Mouse (Mus musculus) fat pad, adult 2 months (tissue): ENCODE results near the gene Wwox.

Source experiments
- DNase-seq: peaks from one replicate; pipeline ENCODE4 v3.0.0-alpha.2; 2011; ENCODE audit warnings: low read depth, low spot score; ENCODE audit errors: extremely low read depth

Wwox gene

DNA sequence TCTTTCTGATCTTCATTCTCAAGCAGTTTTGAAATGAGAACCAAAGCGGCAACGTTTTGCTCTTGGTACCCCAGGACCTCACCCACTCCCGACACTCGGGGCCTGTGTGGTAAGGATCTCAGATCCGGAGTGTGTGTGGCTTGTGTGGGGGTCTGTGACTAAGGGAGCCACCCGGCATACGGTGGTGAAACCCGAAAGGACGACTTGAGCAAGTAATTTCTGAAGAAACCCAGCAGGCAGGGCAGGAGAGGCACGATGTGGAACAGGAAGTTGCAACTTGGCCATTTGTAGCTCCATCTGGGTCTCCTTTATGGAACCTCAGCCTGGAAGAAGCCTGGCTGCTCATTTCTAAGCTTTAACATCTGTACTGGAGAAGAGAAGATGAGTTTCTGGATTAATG, 697.4 kb downstream of the Wwox start:
- DNase-seq = no peak

DNA sequence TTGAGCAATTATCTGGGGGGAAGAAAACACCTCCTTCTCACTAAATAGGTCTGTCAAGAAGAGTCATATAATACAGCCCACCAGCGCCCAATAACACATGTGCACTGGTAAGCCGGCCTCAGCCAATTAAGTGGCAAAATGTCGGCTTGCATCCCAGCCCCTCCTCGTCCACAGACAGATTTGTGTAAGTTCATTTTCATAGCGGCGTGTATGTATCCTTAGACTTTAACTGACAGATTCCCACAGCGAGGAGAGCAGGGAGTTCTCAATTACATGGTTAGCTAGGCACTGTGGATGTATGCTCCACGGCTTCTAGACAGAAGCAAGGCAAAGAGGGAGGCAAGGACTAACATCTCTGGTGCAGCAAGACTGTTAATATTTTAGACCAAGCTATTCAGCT, 702.2 kb downstream of the Wwox start:
- no peak for DNase-seq

DNA sequence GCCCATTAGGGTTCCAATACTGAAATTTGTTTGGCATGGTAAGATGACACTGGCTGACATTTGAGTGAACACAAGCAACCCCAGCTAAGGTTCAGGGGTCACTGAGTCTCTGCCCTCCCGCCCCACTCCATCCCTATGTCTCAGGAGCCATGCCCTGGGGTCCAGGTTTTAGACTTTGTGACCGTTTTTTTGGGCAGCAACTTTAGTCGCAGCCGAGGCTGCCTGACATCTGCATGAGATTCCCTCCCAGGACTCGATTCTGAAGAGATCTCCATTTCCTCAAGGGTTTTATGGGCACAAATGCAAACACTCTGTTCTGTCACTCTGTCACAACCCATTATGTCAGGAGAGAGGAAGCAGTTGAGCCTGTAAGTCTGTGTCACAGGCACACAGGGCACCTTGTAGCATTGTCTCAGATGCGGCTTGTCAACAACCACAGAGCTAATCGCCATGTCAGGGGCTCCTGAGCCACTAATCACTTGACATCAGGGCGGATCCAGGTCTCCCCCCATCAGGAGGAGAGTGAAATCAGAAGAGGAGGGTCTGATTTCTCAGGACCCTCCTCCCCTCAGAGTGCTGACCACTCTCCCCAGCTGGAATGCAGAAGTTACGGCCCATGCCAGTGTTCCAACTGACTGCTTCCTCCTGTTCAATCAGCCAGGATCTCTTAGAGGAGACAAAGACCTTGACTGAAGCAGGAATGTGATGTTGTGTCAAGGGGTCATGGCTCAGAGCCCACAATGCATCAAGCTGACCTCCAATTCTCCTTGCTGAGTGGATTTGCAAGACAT, 704.3 kb downstream of the Wwox start:
- DNase-seq = no peak

DNA sequence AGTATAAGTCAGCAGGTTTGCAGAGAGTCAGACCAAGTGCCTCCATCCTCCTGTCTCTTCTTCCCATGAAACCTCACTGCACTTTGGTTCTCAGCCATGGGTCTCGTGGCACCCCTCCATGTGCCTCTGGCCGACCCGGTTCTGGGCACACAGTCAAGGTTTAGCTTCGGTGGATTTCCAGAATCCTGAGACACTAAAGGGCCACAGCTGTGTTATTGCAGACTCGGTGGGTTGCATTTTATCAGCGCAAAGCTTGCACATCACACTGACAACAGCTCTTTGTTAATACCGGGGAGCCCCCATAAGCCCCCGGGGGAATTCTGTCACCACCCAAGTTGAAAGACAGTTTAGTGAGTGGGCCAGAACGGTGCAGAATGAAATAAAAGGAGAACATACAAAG, 707.6 kb downstream of the Wwox start:
- no peak for DNase-seq

DNA sequence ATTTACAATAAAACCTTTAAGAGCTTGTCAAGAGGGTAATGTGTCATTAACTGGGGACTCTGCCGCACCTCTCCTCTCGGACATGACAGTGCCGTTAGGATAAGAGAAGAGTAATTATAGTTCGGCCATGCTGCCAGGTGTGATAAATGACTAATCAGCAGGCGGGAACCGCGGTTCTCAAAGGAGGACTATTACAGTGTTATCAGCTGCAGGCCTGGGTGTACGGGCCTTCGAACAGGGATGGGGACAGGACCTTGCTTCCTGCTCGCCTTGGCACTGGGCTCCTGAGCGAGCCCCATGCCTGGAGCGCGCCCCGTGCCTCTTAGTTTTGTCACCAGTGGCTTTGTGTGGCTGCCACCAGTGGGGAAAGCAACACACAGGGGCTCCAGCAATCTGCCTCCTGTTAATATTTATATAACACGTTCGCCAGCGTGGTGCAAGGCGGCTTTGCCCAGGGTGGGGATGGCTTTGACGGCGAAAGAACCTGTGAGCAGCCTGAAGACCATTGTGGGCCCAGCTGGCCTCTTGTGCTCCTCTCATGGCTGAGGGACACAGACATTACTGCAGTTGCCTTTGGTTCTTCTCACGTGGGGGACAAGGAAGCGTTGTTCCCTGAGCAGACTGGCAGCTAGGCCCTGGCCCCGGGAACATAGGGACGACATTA, 711.1 kb downstream of the Wwox start:
- no peak for DNase-seq

DNA sequence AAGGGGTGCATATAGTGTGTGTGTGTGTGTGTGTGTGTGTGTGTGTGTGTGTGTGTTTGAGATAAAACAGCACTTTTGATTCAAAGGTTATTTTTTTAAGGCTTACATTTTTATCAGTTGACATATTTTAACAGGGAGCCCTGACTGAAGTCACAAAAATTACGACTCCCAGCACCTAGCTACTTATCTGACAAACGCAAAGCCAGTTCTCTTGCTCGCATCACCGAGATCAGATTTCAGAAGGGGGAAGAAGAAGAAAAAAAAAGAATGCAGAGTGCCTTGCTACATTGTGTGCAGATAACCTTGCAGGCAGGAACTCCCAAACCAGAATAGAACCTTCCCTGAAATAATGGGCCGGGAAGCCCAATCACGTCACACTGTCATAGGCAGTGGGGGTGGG, 712.0 kb downstream of the Wwox start:
- no peak for DNase-seq

DNA sequence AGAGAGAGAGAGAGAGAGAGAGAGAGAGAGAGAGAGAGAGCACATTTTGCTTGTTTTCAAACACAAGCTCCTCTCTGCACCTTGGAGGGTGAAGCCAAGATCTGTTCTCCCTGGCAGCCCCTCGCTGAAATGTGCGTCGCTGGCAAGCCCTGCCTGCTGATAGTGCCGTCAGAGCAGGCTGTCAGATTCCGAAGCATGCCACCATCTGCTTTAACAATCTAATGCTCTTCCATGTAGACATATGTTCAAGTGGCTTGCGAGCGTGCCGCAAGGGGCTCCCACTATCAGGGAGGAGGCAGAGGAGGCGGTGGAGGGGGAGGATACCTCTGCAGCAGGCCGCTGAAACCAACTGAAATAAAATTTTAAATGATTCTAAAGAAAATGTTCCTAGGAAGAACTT, 714.6 kb downstream of the Wwox start:
- DNase-seq = no peak

DNA sequence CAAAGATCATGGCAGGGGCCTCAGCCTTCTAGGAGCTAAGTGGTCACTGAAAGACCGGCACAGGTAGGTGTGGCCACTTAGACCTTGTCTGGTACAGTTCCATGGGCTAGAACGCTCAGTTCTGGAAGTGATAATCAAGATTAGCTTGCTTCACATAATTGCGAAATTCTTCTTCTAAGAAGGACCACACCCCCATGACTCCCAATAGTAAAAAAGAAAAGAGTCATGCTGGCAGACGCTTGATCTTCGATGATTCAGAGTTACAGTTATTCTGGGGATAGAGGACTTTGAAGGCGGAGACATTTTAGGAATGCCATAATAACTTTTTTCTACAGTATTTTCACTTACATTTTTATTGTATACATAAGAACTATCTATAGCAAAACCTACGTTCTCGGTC, 716.7 kb downstream of the Wwox start:
- peak; percentile 23 for DNase-seq

DNA sequence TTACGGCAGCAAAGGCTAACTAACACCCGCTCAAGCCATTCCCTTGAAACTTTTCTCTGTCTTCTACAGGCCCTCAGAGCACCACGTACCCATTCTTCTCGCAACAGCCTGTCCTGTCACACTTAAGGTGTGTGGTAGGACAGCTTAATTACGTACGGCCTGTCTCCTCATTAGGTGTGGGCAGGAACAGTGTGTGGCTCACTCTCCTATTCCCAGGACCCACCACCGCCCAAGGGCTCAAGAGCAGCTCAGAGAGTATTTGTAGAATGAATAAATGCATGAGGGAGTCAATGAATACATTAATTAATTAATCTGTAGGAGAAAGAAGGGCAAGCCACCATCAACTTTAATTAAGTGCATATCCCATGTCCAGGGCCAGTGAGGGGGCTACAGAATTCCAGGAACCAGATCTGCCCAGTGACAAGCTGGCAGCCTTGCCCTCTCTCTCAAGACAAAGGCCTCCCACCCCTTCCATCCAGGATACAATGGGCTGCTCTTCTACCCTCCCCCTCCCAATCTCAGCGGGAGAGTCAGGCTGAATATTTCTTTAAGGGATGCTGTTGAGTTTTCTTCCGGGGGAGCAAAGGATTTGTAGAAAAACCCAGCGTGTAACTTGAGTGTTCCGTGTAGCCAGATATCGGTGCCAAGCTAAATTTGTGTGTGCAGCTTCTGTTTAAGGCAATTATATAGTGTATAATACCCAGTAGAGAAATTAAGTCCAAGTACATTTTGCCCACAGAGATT, 718.7 kb downstream of the Wwox start:
- DNase-seq = no peak

DNA sequence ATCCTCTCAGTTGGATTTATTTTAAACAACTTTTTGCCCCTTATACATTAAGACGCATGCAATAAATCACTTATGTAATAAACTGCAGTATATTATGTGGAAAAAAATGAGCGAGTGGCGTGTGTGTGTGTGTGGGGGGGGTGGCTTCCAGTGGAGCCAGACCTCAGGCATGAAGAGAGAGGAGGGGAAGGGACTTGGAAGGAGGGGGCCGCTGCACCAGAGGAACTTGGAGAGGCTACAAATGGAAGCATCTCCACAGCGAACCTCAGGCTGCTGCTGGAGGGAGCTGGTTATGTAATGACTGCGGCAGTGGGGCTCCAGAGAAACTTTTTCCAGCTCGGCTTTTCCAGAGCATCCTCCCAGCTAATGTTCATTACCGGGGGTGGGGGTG, 719.3 kb downstream of the Wwox start:
- no peak for DNase-seq

DNA sequence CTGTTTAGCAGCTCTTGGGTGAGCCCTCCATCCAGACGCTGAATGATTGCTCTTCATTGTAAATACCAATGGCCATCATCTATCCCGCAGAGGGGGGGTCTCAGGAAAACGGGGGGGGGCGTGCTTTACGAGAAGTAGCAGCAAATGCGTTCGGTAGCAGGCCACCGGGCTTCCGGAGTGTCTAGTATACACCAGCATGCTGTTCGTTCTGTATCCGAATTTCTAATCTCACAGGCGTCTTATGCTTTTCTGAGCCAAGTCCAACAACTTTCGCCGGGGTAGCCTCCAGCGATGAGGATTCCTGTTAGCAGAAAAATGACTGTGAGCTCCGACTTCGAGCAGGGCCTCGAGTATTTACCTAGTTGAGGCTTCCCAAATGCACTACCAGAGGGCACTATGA, 719.8 kb downstream of the Wwox start:
- no peak for DNase-seq

DNA sequence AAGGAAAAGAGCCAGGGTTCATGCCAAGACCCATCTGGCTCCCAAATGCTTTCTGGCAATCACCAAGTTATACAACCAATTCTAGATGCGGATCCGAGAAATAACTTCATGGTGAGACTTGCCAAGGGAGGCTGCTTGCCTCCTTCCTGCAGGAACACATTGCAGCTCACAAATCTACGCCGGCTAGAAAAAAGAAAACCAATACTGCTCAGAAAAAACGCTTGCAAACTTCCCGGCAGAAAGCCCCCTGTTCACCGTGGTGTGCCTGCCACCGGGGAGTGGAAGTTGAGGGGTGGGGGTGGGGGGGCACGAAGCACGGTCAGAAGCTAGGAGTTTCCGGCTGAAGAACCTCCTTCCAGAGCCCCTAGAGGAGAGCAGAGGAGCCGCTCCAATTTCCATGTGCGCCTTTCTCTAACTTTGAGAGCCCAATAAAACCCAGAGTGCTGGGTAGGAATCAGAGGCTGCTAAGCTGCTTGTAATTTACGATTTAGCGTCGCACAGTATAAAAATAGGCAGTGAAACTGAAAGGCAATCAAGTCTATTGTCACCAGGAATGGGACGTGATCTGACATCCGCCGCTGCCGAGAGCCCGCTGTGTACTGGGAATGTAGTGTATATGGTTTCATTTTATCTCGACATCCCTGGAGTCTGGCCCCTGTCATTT, 720.4 kb downstream of the Wwox start:
- no peak for DNase-seq

DNA sequence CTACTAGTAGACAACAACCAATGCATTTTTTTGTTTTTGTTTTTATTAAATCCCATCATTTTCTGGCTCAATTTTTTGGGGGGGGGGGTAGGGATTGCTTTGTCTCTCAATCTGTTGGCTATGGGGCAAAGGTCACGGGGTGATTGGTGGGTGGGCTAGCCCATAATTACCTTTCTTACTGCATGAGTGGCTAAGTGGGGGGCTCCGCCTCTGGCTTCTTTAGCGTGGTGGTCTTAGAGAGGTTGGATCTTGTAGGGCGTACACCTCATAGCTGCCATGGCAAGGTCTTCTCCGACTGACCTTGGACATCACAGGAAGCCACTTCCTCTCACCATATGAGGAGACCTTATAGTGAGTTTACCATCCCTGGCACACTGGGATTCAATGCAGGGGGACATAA, 721.0 kb downstream of the Wwox start:
- no peak for DNase-seq

DNA sequence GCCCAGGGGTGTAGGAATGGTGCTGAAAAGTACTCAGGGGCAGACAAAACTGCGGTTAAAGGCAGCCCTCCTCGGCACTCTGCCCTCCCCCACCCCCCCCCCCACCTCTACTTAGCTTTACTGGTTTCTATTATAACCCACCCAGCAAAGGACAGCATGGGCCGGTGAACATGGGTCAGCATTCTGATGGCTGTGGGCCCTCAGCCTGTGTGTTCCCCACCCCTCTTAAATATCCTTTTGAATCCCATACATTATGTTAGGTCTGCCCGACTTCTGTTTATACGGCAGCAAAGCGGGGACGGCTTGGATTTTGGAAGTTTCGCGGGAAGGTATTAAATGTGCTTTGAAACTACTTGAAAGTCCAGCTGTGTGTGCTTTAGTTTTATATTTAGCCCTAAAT, 722.1 kb downstream of the Wwox start:
- DNase-seq = no peak

DNA sequence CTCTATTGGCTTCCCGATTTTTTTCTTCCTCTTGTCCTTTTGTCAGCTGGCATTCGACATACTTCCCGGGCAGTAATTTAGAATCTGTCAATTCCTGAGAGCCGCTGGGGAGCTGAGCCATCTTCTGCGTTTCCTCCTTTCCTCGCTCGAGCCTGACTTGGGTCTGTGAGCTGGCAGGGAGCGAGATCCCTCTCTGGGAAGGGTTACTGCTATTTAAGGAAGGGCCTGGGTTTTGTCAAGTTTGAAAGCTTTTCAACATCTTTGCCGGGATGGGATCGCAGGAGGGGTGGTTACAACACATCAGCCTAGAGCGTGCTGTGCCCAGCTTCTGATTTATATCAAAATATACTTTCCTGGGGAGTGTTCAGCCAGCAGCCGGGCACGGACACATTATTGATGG, 725.4 kb downstream of the Wwox start:
- no peak for DNase-seq

DNA sequence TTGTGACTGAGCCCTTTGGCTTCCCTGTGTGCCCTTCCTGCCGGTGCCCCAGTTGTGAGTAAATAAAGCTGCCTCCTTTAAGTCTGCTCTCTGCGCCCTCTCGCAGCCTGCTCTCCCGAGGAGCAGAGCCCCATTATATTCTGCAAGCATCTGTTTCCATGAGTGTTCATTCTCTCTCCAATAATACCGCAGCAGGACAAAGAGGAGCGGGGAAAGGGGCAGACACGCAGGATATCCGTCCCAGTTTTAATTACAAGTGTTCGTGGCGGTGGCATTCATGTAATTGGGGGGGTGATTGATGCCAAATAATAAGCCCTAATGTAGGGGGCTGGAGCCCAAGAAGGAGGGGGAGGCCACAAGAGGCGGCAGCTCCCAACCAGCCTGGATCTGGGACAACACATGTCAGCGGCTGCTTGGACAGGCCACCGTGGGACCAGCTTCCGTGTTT, 734.2 kb downstream of the Wwox start:
- DNase-seq = no peak

DNA sequence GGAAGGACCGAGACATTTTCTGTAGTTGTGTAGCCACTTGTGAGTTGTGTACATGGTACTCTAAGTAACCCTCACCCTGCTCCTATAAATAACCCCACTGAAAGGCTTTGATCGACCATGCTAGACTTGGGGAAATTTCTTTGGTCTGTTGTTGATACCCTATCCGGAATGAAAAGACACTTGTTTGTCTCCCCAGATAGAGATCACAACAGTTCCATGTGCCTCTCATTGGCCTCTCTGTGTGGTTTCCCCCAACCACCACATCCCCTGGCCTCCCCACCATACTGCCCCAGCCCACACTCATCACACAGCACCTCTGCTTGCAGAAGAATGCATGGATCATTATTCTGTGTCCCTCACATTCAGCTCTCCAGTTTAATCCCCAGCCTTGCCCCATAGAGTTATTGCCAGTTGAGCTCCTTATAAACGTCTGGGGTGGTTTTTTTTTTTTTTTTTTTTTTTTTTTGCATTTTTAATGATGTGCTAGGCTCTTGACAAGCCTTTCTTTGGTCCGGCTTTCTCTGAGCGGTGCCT, 746.0 kb downstream of the Wwox start:
- no peak for DNase-seq

DNA sequence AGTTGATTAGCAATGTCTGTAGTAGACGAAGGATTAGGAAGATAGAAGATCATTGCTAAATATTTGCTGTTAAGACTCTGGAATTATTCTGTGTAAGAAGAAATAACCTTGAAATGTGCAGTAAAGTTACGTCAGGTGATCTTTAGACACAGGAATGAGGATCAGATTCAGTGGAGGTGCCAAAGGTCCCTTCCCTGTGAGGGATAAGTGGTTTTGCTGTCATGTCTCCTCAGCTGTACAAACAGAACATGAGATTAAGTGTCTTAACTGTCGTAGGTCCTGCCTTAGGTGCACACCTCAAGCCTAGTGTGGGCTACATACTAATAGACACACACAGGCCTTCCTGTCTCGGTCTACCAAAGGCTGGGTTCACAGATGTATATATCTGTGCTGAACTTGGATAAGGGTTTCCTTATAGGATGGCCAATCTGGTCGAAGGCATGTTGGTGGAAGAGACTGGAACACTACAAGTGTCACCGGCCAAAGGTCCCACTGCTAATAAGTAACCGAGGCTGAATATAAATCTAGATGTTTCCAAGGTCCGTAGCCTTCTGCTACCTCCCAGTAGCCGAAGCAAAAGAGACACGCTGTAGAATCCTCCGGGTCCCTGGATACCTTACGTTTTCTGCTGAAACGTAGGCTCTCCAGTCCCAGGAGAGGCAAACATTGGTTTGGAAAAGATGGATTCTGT, 746.8 kb downstream of the Wwox start:
- no peak for DNase-seq

DNA sequence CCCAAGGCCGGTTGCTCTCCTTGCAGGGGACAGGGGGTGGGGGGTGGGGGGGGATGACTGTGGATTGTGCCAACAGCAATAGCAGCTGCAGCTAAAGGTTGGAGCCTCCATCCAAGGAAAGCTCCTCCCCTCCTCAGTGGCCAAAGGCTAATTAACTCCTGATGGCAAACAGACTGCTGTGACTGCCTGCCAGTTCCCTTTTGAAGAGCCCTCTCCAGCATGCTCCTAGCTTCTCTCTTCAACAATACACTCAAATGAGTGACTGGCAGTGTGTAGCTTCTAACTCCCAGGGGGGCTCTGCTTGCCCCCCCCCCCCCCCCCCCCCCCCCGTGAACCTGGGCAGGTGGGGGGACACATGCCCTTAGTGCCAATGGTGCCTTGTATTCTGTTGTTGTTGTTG, 747.4 kb downstream of the Wwox start:
- no peak for DNase-seq

DNA sequence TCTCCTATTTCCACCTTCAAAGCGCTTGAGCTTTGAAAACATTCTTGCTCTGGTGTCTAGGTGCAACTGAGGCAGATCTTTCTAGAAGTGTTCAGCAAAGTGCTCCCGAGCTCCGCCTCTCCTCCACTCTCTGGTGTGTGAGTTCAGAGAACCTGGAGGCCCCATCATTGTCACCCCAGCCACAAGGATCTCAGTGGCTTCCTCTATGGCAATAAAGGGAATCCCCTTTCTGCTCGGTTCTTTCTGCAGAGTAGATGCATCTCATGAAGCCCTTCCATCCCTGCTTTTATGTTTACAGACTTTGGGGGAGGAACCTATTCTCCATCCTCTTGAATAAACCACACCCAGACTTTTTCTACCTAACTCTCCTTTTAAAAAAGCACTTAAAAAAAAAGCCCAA, 749.0 kb downstream of the Wwox start:
- DNase-seq = no peak

DNA sequence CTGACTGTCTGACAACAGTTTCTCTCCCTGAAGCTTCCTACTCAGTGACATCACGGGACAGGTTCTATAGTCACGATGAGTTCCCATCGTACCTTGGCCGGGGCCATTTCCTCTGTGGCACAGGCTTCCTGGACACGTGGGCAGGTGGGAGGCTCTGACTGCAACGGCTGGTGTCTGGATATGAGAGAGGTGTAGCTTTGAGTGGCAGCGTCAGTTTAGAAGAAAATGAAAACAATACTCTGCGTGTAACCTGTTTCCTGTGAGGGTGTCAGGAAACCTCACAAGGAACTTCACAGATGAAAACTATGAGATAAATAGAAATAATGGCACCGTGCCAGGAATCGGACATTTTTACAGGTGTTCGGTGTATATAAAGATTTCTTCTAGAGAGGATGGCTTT, 750.4 kb downstream of the Wwox start:
- DNase-seq = no peak
